Mouse (Mus musculus) lung, adult 10 weeks (tissue): ENCODE data around the gene Ern1. TPM values are rescaled to one million over a fixed set of nuclear protein-coding genes. Genes with fewer than 3 reads are reported as not detected.

Source experiments
- polyA plus RNA-seq: library from polyadenylated mRNA; stranded (reverse); fragments of 350-450 nt; fragmentation: Illumina TruSeq; extraction: RNeasy Lipid Tissue Mini Kit (QIAGEN cat#74804); gene quantifications from one replicate; pipeline ENCODE4 v1.2.3, GENCODE M21; 2014; ENCODE audit warnings: low read depth, low replicate concordance; ENCODE audit not compliant: insufficient read depth

The Ern1 gene
- polyA plus RNA-seq = 6.6 TPM

DNA sequence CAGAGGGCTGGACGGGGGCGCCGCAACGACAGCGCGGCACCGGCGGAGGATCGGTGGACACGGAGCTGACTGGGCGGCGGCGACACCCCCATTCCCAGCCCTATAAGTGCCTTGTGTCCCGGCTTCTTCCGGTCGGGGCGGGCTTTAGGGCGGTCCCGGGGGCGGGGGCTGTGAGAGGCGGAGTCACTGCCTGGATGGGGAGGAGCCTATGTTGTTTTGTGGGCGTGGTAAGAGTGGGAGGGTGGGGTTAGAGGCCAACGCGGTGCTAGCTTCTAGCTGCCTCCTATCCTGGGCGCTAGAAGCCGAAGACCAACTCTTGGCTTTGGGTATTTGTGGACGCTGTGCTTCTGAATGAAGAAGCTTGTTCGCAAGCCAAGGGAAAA, at the start of gene Ern1:
Ern1 (minus strand) TSS at position 120 of the 383 bp plus-strand sequence.

DNA sequence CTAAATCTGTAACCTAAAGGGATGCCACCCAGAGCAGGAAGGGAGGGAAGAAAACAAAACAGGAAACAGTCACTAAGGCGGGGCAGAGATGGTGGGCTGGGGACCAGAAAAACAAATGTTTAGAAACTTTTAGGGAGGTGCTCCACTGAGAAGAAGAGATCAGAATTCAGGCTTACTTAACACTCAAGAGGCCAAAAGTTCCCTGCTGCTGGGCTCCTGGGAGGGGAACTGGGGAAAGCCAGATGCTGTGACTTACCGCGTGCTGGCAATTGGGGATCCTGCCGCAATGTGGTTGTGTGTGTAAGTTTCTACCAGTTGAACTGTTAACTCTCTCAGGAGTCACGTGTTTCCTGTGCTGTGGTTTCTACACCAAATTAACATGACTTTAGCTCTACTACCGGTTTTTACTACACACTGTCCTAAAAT, 99.8 kb downstream of the Ern1 start, which contains the start of gene Icam2:
Icam2 (minus strand) TSS at position 285 of the 426 bp plus-strand sequence.

DNA sequence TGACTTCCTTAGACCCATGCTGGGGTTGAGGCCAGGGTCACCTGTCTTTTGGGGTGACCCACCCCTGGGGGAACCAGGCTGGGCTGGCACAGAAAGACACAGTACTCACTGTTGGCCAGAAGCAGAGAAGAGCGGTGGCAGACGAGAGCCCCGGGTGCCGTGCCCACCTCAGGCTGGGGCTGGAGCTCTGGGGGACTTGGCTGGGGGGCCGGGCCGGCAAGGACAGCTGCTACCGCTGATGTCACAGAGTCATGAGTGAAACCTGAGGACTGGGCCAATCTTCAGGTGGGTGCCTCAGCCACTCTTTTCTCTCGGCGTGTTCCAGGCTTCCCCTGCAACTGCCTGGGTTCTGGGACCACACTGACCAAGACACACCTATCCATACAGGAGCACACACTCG, 122.3 kb downstream of the Ern1 start, which contains the start of gene Prr29:
Prr29 (plus strand) TSS at position 107 of the 400 bp plus-strand sequence.

DNA sequence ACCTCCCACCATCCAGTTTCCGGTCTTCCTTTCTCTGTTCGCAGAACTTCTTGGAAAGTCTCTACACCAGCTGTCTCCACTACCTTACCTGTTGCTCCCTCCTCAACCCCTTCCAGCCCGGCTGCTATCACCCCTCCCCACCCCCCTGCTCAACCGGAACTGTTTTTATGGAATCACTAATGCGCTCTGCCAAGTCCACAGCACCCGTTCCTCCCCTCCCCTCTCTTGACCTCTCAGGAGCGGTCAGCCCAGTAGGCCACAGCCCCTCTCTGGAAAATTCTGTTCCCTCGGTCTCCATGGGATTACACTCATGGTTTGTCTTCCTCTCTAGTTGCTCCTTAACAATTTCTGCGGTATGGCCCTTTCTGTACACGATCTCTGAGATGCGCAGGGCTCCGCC, 134.5 kb downstream of the Ern1 start, which contains the start of gene Scn4a:
Scn4a (minus strand) TSS at position 101 of the 400 bp plus-strand sequence.

Other genes starting within 250 kb of the Ern1 start
- 13.7 TPM for gene Ftsj3, start 231.8 kb downstream of the Ern1 start, polyA plus RNA-seq
- 111 TPM for gene Psmc5, start 231.7 kb downstream of the Ern1 start, polyA plus RNA-seq
- 48.5 TPM for gene Smarcd2, start 214.9 kb downstream of the Ern1 start, polyA plus RNA-seq
- gene Tcam1, start 211.2 kb downstream of the Ern1 start, polyA plus RNA-seq = not detected
- gene Gh, start 186.0 kb downstream of the Ern1 start, polyA plus RNA-seq = not detected
- gene Cd79b, start 173.1 kb downstream of the Ern1 start, polyA plus RNA-seq = 91.6 TPM
- gene Scn4a, start 134.6 kb downstream of the Ern1 start, polyA plus RNA-seq = 0.27 TPM
- gene Prr29, start 122.4 kb downstream of the Ern1 start, polyA plus RNA-seq = 13.2 TPM
- gene Icam2, start 99.8 kb downstream of the Ern1 start, polyA plus RNA-seq = 223 TPM
- 13.2 TPM for gene Tex2, start 125.6 kb upstream of the Ern1 start, polyA plus RNA-seq